Mouse (Mus musculus) hindbrain, embryonic 16.5 days (tissue): ENCODE results near the gene Plxnb2. TPM values are rescaled to one million over a fixed set of nuclear protein-coding genes. Genes with fewer than 3 reads are reported as not detected.

Source experiments
- ATAC-seq: fragments of 200-750 bp; cut with Nextera tagmentation; 2 replicates; pipeline ENCODE4 v1.8.0; 2017; ENCODE audit warnings: moderate TSS enrichment, moderate library complexity
- H3K27ac ChIP-seq: fragments of 300-500 bp; sonication (generic); 2 replicates; pipeline ENCODE4 v1.5.1; 2014; ENCODE audit warnings: low read depth, mild to moderate bottlenecking, control low read depth, low read length, moderate library complexity
- H3K27me3 ChIP-seq: fragments of 300-500 bp; sonication (generic); replicated peaks from 2 replicates; pipeline ENCODE4 v1.6.1; 2014; ENCODE audit warnings: low read length; ENCODE audit not compliant: control insufficient read depth, insufficient read depth
- H3K36me3 ChIP-seq: fragments of 300-500 bp; sonication (generic); 2 replicates; pipeline ENCODE4 v1.6.1; 2014; ENCODE audit warnings: mild to moderate bottlenecking, low read length, moderate library complexity, mixed read lengths; ENCODE audit not compliant: control insufficient read depth, insufficient read depth
- H3K4me1 ChIP-seq: fragments of 300-500 bp; sonication (generic); 2 replicates; pipeline ENCODE4 v1.6.1; 2014; ENCODE audit warnings: low read depth, low read length; ENCODE audit not compliant: control insufficient read depth, insufficient read depth
- H3K4me2 ChIP-seq: fragments of 300-500 bp; sonication (generic); 2 replicates; pipeline ENCODE4 v1.6.1; 2014; ENCODE audit warnings: mild to moderate bottlenecking, low read length, control low read depth, moderate library complexity
- H3K4me3 ChIP-seq: fragments of 300-500 bp; sonication (generic); 2 replicates; pipeline ENCODE4 v1.5.1; 2014; ENCODE audit warnings: mild to moderate bottlenecking, low read length, control low read depth, moderate library complexity
- H3K9ac ChIP-seq: fragments of 300-500 bp; sonication (generic); 2 replicates; pipeline ENCODE4 v1.6.1; 2014; ENCODE audit warnings: low read depth, mild to moderate bottlenecking, control low read depth, low read length, moderate library complexity
- H3K9me3 ChIP-seq: fragments of 300-500 bp; sonication (generic); 2 replicates; pipeline ENCODE4 v1.6.1; 2014; ENCODE audit warnings: mild to moderate bottlenecking, low read length, moderate library complexity; ENCODE audit not compliant: control insufficient read depth
- WGBS: fragments of 180-500 bp; shearing (Covaris S2); extraction: QIAGEN DNeasy Blood & Tissue Kit; methylation state at CpG from one replicate; pipeline ENCODE4 v1.1.7; 2014; 5-methylcytosine and 5-hydroxymethylcytosine counted together
- polyA plus RNA-seq: library from polyadenylated mRNA; unstranded; fragments of >200 nt; fragmentation: Nextera tagmentation; extraction: Ambion mirVana; gene quantifications from 2 replicates; pipeline ENCODE4 v1.2.1, GENCODE M21; 2015

Gene Plxnb2
- polyA plus RNA-seq, 1 experiment from 2014 or later: 85.2 TPM

DNA sequence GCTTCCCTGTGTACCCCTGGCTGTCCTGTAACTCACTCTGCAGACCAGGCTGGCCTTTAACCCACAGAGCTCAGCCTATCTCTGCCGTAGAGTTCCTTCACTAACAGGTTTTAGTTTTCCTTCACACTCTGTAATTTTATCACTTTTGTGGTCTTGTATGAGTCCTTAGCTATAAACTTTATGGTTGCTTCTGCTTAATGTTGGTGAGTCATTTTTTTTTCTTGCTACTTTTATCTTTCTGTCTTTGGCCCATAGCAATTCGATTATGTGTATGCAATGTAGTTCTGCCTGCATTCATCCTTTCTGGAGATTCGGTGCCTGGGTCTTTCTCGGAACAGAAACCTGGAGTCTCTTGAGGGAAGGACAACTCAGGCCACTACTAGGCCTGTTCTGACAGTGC is 26.9 kb upstream of the Plxnb2 start:
- H3K27ac ChIP-seq: no peak overlapping the region
- peaks cover 5% of the 10 kb centered on the region; the same call in 1 of the 2 replicates for H3K9me3 ChIP-seq
- no peak overlapping the region for H3K4me2 ChIP-seq
- H3K36me3 ChIP-seq: no peaks in the 10 kb centered on the region
- peaks cover 4% of the 10 kb centered on the region for H3K4me1 ChIP-seq
- no peak for ATAC-seq
- WGBS: 91% methylated on average over 4 of the region's 4 CpGs
- no peak overlapping the region for H3K4me3 ChIP-seq
- no peaks in the 10 kb centered on the region for H3K27me3 ChIP-seq
- H3K9ac ChIP-seq: no peak overlapping the region

DNA sequence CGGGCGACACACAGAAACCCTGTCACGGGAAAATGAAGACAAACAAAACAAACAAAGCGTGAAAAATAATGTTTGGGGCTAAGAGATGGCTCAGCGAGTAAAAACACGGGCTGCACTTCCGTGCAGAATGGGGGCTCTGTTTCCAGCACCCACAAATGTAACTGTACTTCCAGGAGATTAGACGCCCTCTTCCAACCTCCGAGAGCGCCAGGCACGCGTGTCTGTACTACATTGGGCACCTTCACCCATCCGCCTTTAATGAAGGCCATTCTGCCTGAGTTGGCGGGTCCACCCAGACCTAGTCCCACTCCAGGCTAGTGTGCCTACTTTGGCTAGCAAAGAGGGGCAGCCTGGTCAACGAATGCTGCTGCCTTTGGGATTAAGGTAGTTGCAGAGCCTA is 16.5 kb upstream of the Plxnb2 start:
- WGBS: 54% methylated on average over 15 of the region's 15 CpGs

DNA sequence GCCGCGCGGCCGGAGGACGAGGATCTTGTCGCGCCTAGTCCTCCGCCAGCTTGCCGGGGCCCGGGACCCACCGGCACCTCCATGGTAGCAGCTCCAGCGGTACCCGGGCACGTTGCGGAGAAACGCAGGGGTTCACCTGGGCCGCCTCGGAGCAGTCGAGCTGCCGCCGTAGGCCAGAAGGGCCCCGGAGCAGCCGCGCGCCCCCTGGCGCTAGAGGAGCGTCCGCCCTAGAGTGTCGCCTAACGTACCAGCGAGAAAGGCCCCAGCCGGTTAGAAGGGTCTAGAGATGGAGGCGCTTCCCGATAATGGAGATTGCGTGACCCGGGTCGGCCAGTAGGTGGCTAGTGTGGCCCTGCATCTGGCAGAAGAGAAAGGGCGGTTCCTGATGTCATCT is 15.7 kb upstream of the Plxnb2 start, which contains the start of gene Dennd6b:
TSS of gene Dennd6b (minus strand) at position 184 of the 394 bp plus-strand sequence.
- peaks cover 9% of the 10 kb centered on the region for H3K4me1 ChIP-seq
- peak within 1 kb of the TSS; percentile 83 for H3K4me3 ChIP-seq
- peak within 1 kb of the TSS; percentile 65 for H3K4me2 ChIP-seq
- H3K9me3 ChIP-seq: no peaks in the 10 kb centered on the region
- 0% methylated on average over 38 of the region's 38 CpGs for WGBS
- H3K9ac ChIP-seq: peak within 1 kb of the TSS; percentile 95
- no peaks in the 10 kb centered on the region for H3K36me3 ChIP-seq
- H3K27ac ChIP-seq: peak within 1 kb of the TSS; percentile 98
- ATAC-seq: peak; percentile 98
- H3K27me3 ChIP-seq: no peaks in the 10 kb centered on the region

More for the DNA sequence above, 16.5 kb upstream of the Plxnb2 start:
- Histone ChIP-seq H3K27ac (peak overlapping the region; percentile 98), H3K9me3 (no peaks in the 10 kb centered on the region), H3K27me3 (no peaks in the 10 kb centered on the region), H3K4me2 (peak overlapping the region; percentile 65), H3K36me3 (no peaks in the 10 kb centered on the region), H3K9ac (peak overlapping the region; percentile 95), H3K4me3 (peak overlapping the region; percentile 83), H3K4me1 (peaks cover 9% of the 10 kb centered on the region)
- ATAC-seq: no peak

DNA sequence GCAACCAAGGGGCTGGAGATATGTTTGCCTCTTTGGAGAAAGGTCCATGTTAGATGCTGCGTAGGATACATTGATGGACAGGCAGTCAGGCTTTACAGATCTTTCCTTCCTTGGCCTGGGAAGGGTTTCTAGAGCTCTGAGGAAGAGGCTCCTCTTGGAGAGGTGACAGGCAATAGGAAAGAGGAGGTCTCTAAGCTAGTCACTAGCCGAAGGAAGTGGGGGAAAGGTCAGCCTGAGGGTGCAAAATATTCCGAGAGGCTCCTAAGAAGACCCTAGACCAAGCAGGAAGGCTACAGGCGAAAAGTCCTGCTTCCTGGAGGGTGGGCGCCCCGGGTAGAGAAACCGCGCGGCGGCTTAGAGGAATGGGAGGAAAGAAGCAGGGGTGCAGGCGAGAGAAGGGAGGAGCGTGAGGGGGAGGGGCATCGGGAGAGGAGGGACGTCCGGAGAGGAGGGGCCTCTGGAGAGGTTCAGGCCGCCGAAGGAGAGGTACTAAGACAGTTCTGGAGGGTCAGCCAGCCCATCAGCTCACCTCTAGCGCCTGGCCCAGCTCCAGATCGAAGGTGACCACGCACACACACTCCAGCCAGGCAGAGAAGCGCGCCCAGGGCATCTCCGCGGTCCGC is 15.2 kb upstream of the Plxnb2 start:
- no peaks in the 10 kb centered on the region for H3K9me3 ChIP-seq

DNA sequence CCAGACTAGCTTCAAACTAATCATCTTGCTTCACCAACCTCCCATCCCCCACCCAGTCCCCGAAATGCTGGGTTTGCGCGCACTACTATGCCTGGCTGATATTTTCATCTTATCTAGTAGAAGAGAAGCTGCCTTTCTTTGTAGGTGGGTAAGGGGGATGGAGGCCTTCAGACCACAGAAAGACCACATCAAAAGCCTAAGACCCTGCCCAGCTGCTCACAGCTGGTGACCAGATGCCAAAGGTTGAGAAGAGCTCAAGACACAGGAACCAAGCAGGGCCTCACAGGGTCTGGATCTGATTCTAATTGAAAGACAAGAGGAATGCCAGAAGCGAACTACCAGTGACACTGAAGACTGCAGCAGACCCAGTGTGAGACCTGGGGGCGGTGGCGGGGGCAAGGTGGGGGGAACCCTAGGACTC is 14.7 kb upstream of the Plxnb2 start:
- no peaks in the 10 kb centered on the region for H3K27me3 ChIP-seq
- H3K27ac ChIP-seq: peak overlapping the region; percentile 98
- H3K36me3 ChIP-seq: peaks cover 3% of the 10 kb centered on the region; the same call in 1 of the 2 replicates
- peaks cover 9% of the 10 kb centered on the region for H3K4me1 ChIP-seq
- H3K9ac ChIP-seq: peak overlapping the region; percentile 95
- WGBS: 21% methylated on average over 6 of the region's 6 CpGs
- peak overlapping the region; percentile 65 for H3K4me2 ChIP-seq
- no peak for ATAC-seq
- peak overlapping the region; percentile 83 for H3K4me3 ChIP-seq
- H3K9me3 ChIP-seq: no peaks in the 10 kb centered on the region

More for the DNA sequence above, 15.2 kb upstream of the Plxnb2 start:
- Histone ChIP-seq H3K27me3 (no peaks in the 10 kb centered on the region), H3K9ac (peak overlapping the region; percentile 95), H3K4me3 (peak overlapping the region; percentile 83), H3K36me3 (no peaks in the 10 kb centered on the region; the same call in 1 of the 2 replicates), H3K27ac (peak overlapping the region; percentile 98), H3K4me2 (peak overlapping the region; percentile 65), H3K4me1 (peaks cover 9% of the 10 kb centered on the region)
- peak; percentile 93 for ATAC-seq
- WGBS: 0% methylated on average over 18 of the region's 25 CpGs

DNA sequence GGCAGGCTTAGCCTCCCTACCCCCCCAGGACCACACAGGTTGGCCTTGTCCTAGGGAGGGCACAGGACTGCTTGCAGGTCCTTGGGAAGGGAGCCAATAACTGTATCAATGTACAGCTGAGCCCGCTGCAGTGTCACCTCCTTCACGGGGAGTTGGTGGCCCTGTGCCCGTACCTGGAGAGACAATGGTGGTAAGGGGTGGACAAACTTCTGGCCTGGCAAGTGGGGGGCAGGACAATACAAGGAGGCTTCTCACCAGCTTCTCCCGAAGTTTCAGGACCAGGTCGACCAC is 4.3 kb upstream of the Plxnb2 start:
- Histone ChIP-seq H3K9me3 (no peaks in the 10 kb centered on the region), H3K4me3 (no peak overlapping the region), H3K27ac (peak overlapping the region; percentile 3; the same call in 1 of the 2 replicates), H3K4me1 (peaks cover 11% of the 10 kb centered on the region), H3K9ac (no peak overlapping the region), H3K36me3 (peaks cover 14% of the 10 kb centered on the region; the same call in 1 of the 2 replicates), H3K4me2 (no peak overlapping the region), H3K27me3 (no peaks in the 10 kb centered on the region)
- ATAC-seq: no peak
- 70% methylated on average over 5 of the region's 5 CpGs for WGBS

DNA sequence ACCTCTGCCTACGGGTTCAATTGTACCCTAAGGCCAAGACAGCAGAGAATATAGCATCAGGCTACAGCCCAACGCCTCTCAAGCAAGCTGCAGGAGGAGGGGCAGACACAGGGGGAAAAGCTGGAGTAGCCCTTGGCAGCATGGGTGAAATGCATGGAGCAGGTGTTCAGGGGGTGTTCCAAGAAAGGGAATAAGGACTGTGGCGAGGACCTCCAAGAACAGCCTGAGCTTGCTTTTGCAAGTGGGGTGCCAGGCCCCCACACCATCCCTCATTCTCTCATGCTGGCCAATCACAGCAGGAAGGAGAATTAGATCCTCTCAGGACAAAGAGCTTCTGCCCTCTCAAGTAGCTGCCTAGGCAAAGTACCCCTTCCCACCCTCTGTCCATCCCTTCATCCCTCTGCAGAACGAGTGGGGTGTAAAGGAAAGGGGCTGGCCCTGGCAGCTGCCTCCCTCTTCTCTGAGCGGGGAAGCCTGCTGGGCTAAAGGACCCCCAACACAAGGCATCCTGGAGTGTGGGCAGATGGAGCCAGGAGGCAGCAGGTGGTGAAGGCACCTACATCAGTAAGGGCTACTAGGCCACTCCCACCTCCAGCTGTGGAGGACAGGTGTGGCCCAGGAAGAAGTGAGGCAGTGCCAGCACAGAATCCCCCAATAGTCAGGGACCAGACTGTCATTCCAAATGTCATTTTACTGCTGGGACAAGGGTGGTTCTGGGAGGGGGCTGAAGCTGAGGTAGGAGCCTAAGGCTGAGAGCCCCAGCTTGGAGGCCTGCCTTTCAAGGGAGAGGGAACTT is 3.8 kb upstream of the Plxnb2 start:
- Histone ChIP-seq H3K27me3 (no peaks in the 10 kb centered on the region), H3K4me2 (no peak overlapping the region), H3K9me3 (no peaks in the 10 kb centered on the region), H3K4me3 (no peak overlapping the region), H3K27ac (peak overlapping the region; percentile 25), H3K4me1 (peaks cover 13% of the 10 kb centered on the region), H3K9ac (no peak overlapping the region), H3K36me3 (peaks cover 12% of the 10 kb centered on the region; the same call in 1 of the 2 replicates)
- WGBS: 32% methylated on average over 5 of the region's 5 CpGs
- no peak for ATAC-seq

DNA sequence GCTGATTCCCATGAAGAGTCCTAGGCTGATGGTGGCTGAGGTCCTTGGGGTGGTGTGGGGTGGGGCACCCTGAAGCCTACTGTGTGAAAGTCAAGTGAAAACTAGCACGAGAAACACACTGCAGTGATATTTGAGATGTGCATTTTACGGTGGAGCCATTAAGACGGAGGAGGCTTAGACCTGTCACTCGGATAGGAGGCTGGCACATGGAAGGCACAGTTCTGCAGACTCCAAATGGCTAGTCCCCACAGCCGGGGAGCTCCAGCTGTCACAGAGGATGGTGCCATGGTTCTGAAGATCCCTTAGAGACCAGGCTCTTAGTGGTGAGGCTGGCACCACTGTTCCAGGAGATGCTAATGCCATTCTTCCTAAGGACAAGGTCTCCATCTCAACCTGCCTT is 2.3 kb upstream of the Plxnb2 start:
- Histone ChIP-seq H3K4me2 (no peak overlapping the region), H3K36me3 (peaks cover 6% of the 10 kb centered on the region; the same call in 1 of the 2 replicates), H3K9me3 (no peaks in the 10 kb centered on the region), H3K27me3 (no peaks in the 10 kb centered on the region), H3K4me3 (no peak overlapping the region), H3K4me1 (peaks cover 27% of the 10 kb centered on the region), H3K9ac (no peak overlapping the region), H3K27ac (peak overlapping the region; percentile 13)
- WGBS: 66% methylated on average over 5 of the region's 5 CpGs
- ATAC-seq: no peak

DNA sequence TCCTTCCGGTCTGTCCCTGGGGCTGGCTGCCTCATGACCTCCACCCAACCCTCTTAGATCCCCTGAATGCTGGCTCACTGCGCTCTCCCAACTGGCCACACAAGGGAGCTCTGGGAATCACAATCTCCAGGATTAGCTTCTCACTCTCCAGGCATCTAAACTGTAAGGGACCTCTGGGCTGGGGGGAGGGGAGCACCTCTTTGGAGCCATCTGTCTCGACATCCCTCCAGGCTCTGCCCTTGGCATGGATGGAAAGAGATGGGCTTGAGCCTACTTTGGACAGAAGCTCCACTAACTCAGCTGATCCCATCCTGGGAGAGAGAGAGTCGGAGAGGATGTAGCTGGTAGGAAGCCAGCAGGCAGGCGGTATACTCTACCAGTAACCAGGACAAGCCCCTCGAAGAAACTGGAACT is 1.7 kb upstream of the Plxnb2 start:
- Histone ChIP-seq H3K4me1 (peaks cover 33% of the 10 kb centered on the region), H3K27ac (peak overlapping the region; percentile 6), H3K4me2 (no peak overlapping the region)

More for the DNA sequence above, 1.7 kb upstream of the Plxnb2 start:
- Histone ChIP-seq H3K9me3 (no peaks in the 10 kb centered on the region), H3K27me3 (no peaks in the 10 kb centered on the region), H3K36me3 (peaks cover 5% of the 10 kb centered on the region; the same call in 1 of the 2 replicates), H3K4me3 (no peak overlapping the region), H3K9ac (no peak overlapping the region)
- ATAC-seq: no peak
- WGBS: 40% methylated on average over 6 of the region's 6 CpGs
